Mouse (Mus musculus): ENCODE measurements around the gene Zdhhc1. TPM values are rescaled to one million over a fixed set of nuclear protein-coding genes. Genes with fewer than 3 reads are reported as not detected.

Gene Zdhhc1
- polyA plus RNA-seq, 1 experiment from 2014 or later, result 18.5 TPM

DNA sequence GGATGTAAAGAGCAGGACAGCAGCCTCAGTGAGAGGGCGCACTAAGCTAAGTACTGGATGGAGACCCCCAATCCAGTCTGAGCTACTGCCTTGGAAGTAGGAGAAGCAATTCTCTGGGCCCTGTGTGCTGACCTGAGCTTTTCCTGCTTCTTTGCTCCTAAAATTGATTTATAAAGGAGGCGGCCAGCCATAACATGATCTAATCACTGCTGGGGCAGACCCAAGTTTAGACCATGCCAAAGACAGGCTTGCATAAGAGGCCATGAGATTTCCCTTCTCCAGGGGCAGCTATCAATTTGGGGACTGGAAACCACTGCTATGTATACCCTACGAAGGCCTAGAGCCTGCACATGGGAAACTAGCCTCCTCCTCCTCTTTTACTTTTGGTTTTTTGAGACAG, 32.6 kb upstream of the Zdhhc1 start:
- Histone ChIP-seq H3K9me3 (no peaks in the 10 kb centered on the region), H3K27me3 (ENCODE audit: poor library complexity, severe bottlenecking) (no peaks in the 10 kb centered on the region), H3K4me3 (no peak overlapping the region), H3K27ac (no peak overlapping the region), H3K36me3 (replicated peaks) (peaks cover 34% of the 10 kb centered on the region), H3K4me1 (peaks cover 25% of the 10 kb centered on the region)
- 93% methylated on average over 3 of the region's 3 CpGs for WGBS
- no peak for DNase-seq (ENCODE audit: extremely low spot score, low spot score)

DNA sequence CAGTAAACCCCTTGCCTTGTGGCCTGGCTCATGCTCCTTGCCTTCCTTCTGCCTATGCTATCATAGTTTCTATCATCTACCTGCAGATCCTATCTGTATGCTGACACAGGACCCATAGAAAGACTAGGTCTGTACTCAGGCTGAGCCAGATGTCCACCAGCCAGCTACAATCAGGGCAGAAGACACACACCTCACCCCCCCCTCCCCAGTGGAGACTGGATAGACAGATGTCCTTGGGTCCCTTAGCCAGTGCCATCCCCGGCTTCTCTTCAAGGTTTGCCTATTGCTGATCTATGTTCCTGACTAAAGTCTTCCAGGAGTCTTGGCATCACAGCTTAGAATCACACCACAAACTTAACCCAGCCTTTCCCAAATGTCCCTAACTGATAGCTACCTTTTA, 31.5 kb upstream of the Zdhhc1 start:
- Histone ChIP-seq H3K36me3 (replicated peaks) (peaks cover 43% of the 10 kb centered on the region), H3K27me3 (ENCODE audit: poor library complexity, severe bottlenecking) (no peaks in the 10 kb centered on the region), H3K9me3 (no peaks in the 10 kb centered on the region), H3K4me3 (no peak overlapping the region), H3K27ac (no peak overlapping the region), H3K4me1 (peaks cover 18% of the 10 kb centered on the region)
- no peak for DNase-seq (ENCODE audit: extremely low spot score, low spot score)
- 93% methylated on average over 1 of the region's 1 CpGs for WGBS

- WGBS, result 93% methylated on average over 2 of the region's 2 CpGs
- DNase-seq (ENCODE audit: extremely low spot score, low spot score), result no peak
- Histone ChIP-seq H3K36me3 (replicated peaks) (peaks cover 54% of the 10 kb centered on the region), H3K4me1 (peaks cover 26% of the 10 kb centered on the region), H3K9me3 (no peaks in the 10 kb centered on the region), H3K4me3 (no peak overlapping the region), H3K27me3 (ENCODE audit: poor library complexity, severe bottlenecking) (no peaks in the 10 kb centered on the region), H3K27ac (no peak overlapping the region)
Measured at GRCm38 (mm10) chr8:105527110-105527509, 30.4 kb upstream of the Zdhhc1 start.

DNA sequence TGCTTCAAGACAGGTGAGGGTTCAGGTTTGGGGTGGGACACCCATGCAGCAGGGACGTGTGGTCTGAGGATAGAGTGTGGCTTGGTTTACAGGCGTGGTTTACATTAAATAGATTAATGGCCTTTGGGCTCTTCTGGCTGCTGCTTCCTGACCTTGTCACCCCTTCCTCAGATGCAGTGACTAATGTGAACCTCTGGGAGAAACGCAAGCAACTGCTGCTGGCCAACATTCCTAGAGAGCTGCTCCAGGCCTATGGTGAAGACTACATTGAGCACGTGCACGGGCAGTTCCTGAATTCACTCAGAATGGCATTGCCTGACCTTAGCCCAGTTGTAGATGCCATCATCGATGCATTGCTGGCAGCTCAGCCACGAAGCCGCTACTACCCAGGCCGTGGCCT, 26.2 kb upstream of the Zdhhc1 start:
- peaks cover 24% of the 10 kb centered on the region for H3K27me3 ChIP-seq (ENCODE audit: poor library complexity, severe bottlenecking)
- H3K9me3 ChIP-seq, result no peaks in the 10 kb centered on the region
- no peak overlapping the region for H3K27ac ChIP-seq
- H3K4me3 ChIP-seq, result no peak overlapping the region
- peaks cover 39% of the 10 kb centered on the region for H3K36me3 ChIP-seq (replicated peaks)
- whole genome bisulfite sequencing, result 83% methylated on average over 9 of the region's 9 CpGs
- DNase-seq (ENCODE audit: extremely low spot score, low spot score), result no peak
- peaks cover 56% of the 10 kb centered on the region for H3K4me1 ChIP-seq

DNA sequence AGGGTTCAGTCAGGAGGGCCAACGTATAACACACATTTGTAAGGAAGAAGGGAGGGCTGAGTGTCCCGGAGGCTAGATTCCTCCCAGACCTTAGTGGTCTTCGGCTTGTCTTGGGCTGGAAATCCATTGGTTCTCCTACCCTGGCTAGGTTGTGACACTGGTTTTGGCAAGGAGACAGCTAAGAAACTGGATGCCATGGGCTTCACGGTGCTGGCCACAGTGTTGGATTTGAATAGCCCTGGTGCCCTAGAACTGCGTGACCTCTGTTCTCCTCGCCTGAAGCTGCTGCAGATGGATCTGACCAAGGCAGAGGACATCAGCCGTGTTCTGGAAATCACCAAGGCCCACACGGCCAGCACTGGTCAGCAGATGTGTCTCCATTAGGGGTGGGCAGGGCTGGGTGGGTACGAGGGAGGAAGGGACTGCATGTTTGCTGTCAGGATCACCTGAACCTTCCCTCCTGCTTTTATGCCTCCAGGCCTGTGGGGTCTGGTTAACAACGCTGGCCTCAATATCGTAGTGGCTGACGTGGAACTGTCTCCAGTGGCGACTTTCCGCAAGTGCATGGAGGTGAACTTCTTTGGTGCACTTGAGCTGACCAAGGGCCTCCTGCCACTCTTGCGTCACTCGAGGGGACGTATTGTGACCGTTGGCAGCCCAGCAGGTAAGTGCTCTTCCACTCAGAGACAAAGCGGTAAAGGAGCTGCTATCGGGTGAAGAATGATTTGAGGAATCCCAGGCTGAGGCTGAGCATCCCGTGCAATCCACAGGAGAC, 25.5 kb upstream of the Zdhhc1 start:
- H3K27ac ChIP-seq, result peak overlapping the region; percentile 89; the same call in 1 of the 2 replicates
- WGBS, result 86% methylated on average over 21 of the region's 21 CpGs
- H3K27me3 ChIP-seq (ENCODE audit: poor library complexity, severe bottlenecking), result peaks cover 31% of the 10 kb centered on the region
- no peaks in the 10 kb centered on the region for H3K9me3 ChIP-seq
- peaks cover 38% of the 10 kb centered on the region for H3K36me3 ChIP-seq (replicated peaks)
- H3K4me3 ChIP-seq, result no peak overlapping the region
- no peak for DNase-seq (ENCODE audit: extremely low spot score, low spot score)
- peaks cover 63% of the 10 kb centered on the region for H3K4me1 ChIP-seq

- WGBS, result 1% methylated on average over 3 of the region's 3 CpGs
- H3K4me3 ChIP-seq, result peak overlapping the region; percentile 75
- H3K9me3 ChIP-seq, result no peaks in the 10 kb centered on the region
- peak; percentile 57 for DNase-seq (ENCODE audit: extremely low spot score, low spot score)
- peaks cover 43% of the 10 kb centered on the region for H3K27me3 ChIP-seq (ENCODE audit: poor library complexity, severe bottlenecking)
- H3K4me1 ChIP-seq, result peaks cover 73% of the 10 kb centered on the region
- H3K27ac ChIP-seq, result peak overlapping the region; percentile 89
- H3K36me3 ChIP-seq (replicated peaks), result peaks cover 35% of the 10 kb centered on the region
Measured at GRCm38 (mm10) chr8:105521061-105521460, 24.4 kb upstream of the Zdhhc1 start.

DNA sequence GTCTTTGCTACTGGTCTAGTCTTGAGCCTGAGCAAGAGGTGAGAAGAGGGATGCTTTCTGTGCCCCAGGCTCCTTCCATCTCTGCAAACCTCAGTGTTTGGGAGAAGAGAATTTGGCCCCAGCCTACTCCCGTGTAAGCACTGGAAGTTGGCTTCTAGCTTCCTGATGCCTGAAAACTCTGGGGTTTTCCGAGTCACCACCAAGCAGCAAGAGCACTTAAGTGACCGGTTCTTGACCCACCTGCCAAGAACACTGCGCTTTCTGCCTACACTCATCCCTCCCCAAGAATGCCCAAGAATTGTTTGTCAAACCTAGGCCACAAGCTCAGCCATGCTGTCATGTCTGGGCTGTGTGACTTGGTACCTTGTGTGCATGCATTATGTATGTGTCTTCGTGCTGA, 23.8 kb upstream of the Zdhhc1 start:
- DNase-seq (ENCODE audit: extremely low spot score, low spot score), result no peak
- peaks cover 77% of the 10 kb centered on the region for H3K4me1 ChIP-seq
- peaks cover 35% of the 10 kb centered on the region for H3K36me3 ChIP-seq (replicated peaks)
- peak overlapping the region; percentile 75 for H3K4me3 ChIP-seq
- H3K9me3 ChIP-seq, result no peaks in the 10 kb centered on the region
- H3K27me3 ChIP-seq (ENCODE audit: poor library complexity, severe bottlenecking), result peaks cover 48% of the 10 kb centered on the region
- H3K27ac ChIP-seq, result peak overlapping the region; percentile 89
- 23% methylated on average over 5 of the region's 5 CpGs for WGBS

DNA sequence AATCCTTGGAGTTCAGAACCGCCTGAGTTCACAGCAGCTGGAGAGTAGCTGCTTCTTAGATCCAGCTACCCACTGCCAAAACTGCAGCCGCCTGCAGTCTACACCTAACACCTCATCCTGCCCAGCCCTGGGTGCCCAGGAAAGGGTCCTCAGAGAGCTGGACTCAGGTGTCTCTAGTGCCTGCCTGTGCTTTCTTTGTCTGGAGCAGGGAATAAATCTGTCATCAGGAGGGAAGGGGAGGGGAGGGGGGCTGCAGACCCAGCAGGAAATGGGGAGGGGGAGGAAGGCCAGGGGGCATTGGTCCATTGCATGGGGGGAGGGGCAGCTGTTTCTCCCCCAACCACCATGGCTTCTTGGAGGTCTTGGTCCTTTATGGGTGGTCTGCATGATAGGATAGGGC, 22.9 kb upstream of the Zdhhc1 start:
- Histone ChIP-seq H3K27me3 (ENCODE audit: poor library complexity, severe bottlenecking) (peaks cover 57% of the 10 kb centered on the region), H3K36me3 (replicated peaks) (peaks cover 26% of the 10 kb centered on the region), H3K4me3 (peak overlapping the region; percentile 75), H3K27ac (peak overlapping the region; percentile 89), H3K4me1 (peaks cover 77% of the 10 kb centered on the region), H3K9me3 (no peaks in the 10 kb centered on the region)
- no peak for DNase-seq (ENCODE audit: extremely low spot score, low spot score)
- WGBS, result 2% methylated on average over 2 of the region's 2 CpGs

DNA sequence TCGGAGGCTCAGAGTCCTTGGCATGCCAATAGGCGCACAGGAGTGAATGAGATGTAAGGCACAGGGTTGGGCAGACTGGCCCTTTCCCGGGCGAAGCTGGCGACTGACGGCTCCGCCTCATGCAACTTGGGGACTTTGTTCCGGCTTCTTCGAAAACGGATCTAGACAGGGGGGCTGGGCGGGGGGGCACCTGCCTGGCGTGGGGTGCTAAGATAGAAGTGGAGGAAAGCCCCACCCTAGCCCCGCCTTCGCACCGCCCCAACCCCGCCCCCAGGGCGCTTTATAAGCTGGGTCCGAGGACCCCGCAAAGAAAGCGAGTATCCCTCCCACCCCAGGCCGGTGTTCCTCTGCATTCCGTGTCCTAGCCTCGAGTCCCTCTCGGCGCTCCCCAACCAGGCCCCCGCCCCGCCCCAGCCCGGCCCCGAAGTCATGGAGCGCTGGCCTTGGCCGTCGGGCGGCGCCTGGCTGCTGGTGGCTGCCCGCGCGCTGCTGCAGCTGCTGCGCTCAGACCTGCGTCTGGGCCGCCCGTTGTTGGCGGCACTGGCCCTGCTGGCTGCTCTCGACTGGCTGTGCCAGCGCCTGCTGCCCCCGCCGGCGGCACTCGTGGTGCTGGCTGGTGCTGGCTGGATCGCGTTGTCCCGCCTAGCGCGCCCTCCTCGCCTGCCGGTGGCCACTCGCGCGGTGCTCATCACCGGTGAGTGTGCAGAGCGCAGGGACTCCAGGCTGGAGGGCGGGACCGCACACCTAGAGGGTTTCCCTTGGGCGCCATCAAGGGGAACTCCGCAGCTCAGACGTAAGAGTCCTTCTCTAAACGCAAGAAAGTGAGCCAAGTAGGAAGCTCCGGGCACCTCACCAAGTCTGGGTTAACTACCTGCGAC, 22.0 kb upstream of the Zdhhc1 start, which contains the start of gene Hsd11b2:
Gene Hsd11b2, plus strand, starts transcription at position 320 of the 878 bp plus-strand sequence.
- peaks cover 81% of the 10 kb centered on the region for H3K4me1 ChIP-seq
- DNase-seq (ENCODE audit: extremely low spot score, low spot score), result peak; percentile 60
- WGBS, result under 1% methylated on average over 68 of the region's 68 CpGs
- H3K36me3 ChIP-seq (replicated peaks), result peaks cover 18% of the 10 kb centered on the region
- H3K27ac ChIP-seq, result peak within 1 kb of the TSS; percentile 89
- peaks cover 66% of the 10 kb centered on the region for H3K27me3 ChIP-seq (ENCODE audit: poor library complexity, severe bottlenecking)
- H3K4me3 ChIP-seq, result peak within 1 kb of the TSS; percentile 75
- no peaks in the 10 kb centered on the region for H3K9me3 ChIP-seq

- 48% methylated on average over 8 of the region's 8 CpGs for WGBS
- no peaks in the 10 kb centered on the region for H3K9me3 ChIP-seq
- peaks cover 5% of the 10 kb centered on the region for H3K36me3 ChIP-seq (replicated peaks)
- peaks cover 72% of the 10 kb centered on the region for H3K4me1 ChIP-seq
- no peak overlapping the region for H3K4me3 ChIP-seq
- H3K27me3 ChIP-seq (ENCODE audit: poor library complexity, severe bottlenecking), result peaks cover 66% of the 10 kb centered on the region
- H3K27ac ChIP-seq, result 0 out of 2 replicates have a peak overlapping the region, but pooled peaks have one; percentile 89
- no peak for DNase-seq (ENCODE audit: extremely low spot score, low spot score)
Measured at GRCm38 (mm10) chr8:105517346-105517745, 20.6 kb upstream of the Zdhhc1 start.

GRCm38 (mm10) chr8:105516018-105516645, 19.4 kb upstream of the Zdhhc1 start:
- Histone ChIP-seq H3K27ac (peak overlapping the region; percentile 82), H3K4me3 (peak overlapping the region; percentile 38), H3K9me3 (no peaks in the 10 kb centered on the region), H3K4me1 (peaks cover 60% of the 10 kb centered on the region), H3K36me3 (replicated peaks) (no peaks in the 10 kb centered on the region), H3K27me3 (ENCODE audit: poor library complexity, severe bottlenecking) (peaks cover 65% of the 10 kb centered on the region)
- peak; percentile 88 for DNase-seq (ENCODE audit: extremely low spot score, low spot score)
- WGBS, result 9% methylated on average over 12 of the region's 12 CpGs

DNA sequence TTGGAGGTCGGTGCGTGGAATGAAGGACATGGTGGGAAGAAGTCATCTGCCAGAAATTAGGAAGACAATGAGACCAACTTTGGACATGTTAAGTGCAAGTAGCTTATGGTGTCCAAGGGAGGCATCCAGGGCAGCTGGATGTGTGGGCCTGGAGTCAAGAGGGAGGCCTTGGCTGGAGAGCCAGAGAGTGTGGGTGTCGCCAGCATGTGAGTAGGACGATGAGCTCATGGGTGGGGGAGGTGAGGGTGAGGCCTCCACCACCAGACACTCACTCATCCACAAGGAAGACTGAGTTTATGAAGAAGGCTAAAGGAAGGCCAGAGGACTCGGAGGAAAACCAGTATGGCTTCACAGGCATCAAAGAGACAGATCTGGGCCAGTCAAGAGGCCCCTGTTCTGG, 18.0 kb upstream of the Zdhhc1 start:
- Histone ChIP-seq H3K4me3 (no peak overlapping the region), H3K27me3 (ENCODE audit: poor library complexity, severe bottlenecking) (peaks cover 55% of the 10 kb centered on the region), H3K9me3 (no peaks in the 10 kb centered on the region), H3K4me1 (peaks cover 54% of the 10 kb centered on the region), H3K36me3 (replicated peaks) (no peaks in the 10 kb centered on the region), H3K27ac (no peak overlapping the region)
- 88% methylated on average over 5 of the region's 5 CpGs for WGBS
- no peak for DNase-seq (ENCODE audit: extremely low spot score, low spot score)

All from forebrain, embryonic 10.5 days (tissue).